Mouse (Mus musculus) embryonic facial prominence, embryonic 14.5 days (tissue): ENCODE results near the gene Cnga3. TPM values are rescaled to one million over a fixed set of nuclear protein-coding genes. Genes with fewer than 3 reads are reported as not detected.

ENCODE experiments used
- ATAC-seq: fragments of 200-750 bp; cut with Nextera tagmentation; 2 replicates; pipeline ENCODE4 v1.8.0; 2017; ENCODE audit warnings: low read depth, moderate number of reproducible peaks, moderate TSS enrichment
- DNase-seq: peaks from one replicate; pipeline ENCODE4 v3.0.0-alpha.2; 2015; ENCODE audit warnings: low spot score
- H3K27ac ChIP-seq: fragments of 300-500 bp; sonication (generic); replicated peaks from 2 replicates; pipeline ENCODE4 v1.5.1; 2014; ENCODE audit warnings: low read depth, mild to moderate bottlenecking, low read length, moderate library complexity
- H3K27me3 ChIP-seq: fragments of 300-500 bp; sonication (generic); replicated peaks from 2 replicates; pipeline ENCODE4 v1.6.1; 2014; ENCODE audit warnings: low read length; ENCODE audit not compliant: control insufficient read depth, insufficient read depth
- H3K36me3 ChIP-seq: fragments of 300-500 bp; sonication (generic); 2 replicates; pipeline ENCODE4 v1.6.1; 2014; ENCODE audit warnings: low read length, mixed read lengths; ENCODE audit not compliant: control insufficient read depth, insufficient read depth
- H3K4me1 ChIP-seq: fragments of 300-500 bp; sonication (generic); 2 replicates; pipeline ENCODE4 v1.6.1; 2014; ENCODE audit warnings: antibody characterized with exemption, low read length; ENCODE audit not compliant: control insufficient read depth, insufficient read depth
- H3K4me2 ChIP-seq: fragments of 300-500 bp; sonication (generic); 2 replicates; pipeline ENCODE4 v1.6.1; 2014; ENCODE audit warnings: low read depth, mild to moderate bottlenecking, low read length, moderate library complexity, mixed read lengths
- H3K4me3 ChIP-seq: fragments of 300-500 bp; sonication (generic); 2 replicates; pipeline ENCODE4 v1.5.1; 2014; ENCODE audit warnings: low read depth, mild to moderate bottlenecking, low read length
- H3K9ac ChIP-seq: fragments of 300-500 bp; sonication (generic); 2 replicates; pipeline ENCODE4 v1.6.1; 2014; ENCODE audit warnings: low read depth, mild to moderate bottlenecking, low read length, moderate library complexity, mixed read lengths
- H3K9me3 ChIP-seq: fragments of 300-500 bp; sonication (generic); 2 replicates; pipeline ENCODE4 v1.6.1; 2016; ENCODE audit warnings: low read length; ENCODE audit not compliant: control insufficient read depth
- WGBS: fragments of 180-500 bp; shearing (Covaris S2); extraction: QIAGEN DNeasy Blood & Tissue Kit; methylation state at CpG from one replicate; pipeline ENCODE4 v1.1.7; 2014; 5-methylcytosine and 5-hydroxymethylcytosine counted together
- polyA plus RNA-seq: library from polyadenylated mRNA; unstranded; fragments of >200 nt; fragmentation: Nextera tagmentation; extraction: Ambion mirVana; gene quantifications from 2 replicates; pipeline ENCODE4 v1.2.1, GENCODE M21; 2014

The Cnga3 gene
- polyA plus RNA-seq, 1 experiment from 2014 or later: 0.22 TPM

DNA sequence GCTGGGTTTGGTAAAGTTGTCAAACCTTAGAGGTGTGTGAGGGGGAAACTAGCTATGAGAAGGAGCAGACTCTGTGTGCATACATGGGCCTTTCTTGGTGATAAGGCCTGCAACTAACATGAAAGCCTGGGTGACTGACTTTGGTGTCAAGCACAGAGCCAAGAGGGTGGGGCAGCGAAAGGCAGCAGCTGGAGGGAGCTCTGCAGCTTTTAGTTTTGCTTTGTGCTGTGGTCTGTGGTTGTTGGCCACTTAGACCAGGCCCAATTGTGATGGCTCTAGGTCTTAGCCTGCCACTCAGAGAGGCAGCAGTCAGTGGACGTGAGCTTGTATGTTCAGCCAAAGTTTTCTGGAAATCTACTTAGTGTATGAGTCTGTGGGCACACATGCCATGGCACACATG, 93.4 kb downstream of the Cnga3 start:
- no peak overlapping the region for H3K4me3 ChIP-seq
- no peaks in the 10 kb centered on the region for H3K27me3 ChIP-seq
- DNase-seq (no peak), ATAC-seq (no peak)
- peaks cover 3% of the 10 kb centered on the region; the same call in 1 of the 2 replicates for H3K4me1 ChIP-seq
- H3K9ac ChIP-seq: no peak overlapping the region
- no peaks in the 10 kb centered on the region for H3K36me3 ChIP-seq
- H3K27ac ChIP-seq: no peak overlapping the region
- H3K4me2 ChIP-seq: no peak overlapping the region
- WGBS: 100% methylated on average over 2 of the region's 2 CpGs
- H3K9me3 ChIP-seq: peaks cover 8% of the 10 kb centered on the region

DNA sequence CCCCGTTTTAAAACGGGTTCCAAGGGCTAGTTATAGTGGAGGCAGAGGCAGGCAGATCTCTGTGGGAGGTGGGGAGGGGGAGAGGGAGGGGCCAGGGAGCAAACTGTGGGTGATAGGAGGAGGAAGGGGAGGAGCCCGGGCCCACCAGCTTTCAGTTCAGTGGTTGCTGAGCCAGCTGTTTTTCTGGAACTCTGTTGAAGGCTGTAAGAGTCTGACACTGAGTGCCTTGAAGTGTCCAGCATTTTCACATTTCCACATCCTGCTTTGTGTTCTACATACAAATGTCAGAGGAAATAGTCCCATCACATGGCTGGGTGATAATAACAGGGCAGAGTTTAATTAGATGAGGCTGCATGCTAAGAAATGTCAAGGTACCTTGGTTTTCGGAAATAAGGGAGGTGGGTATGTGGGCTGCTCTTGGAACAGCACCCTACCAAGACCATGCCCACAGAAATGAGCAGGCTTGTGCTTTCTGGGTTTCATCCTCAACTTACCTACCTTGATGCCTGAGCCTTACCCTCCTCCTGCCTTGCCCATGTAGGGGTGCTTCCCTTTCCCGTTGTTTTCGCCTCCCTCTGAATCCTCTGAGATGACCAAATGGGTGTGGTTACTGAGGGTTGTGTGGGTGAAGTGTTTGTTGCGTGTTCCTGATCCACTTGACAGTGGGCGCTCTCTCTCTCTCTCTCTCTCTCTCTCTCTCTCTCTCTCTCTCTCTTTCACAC, 93.9 kb downstream of the Cnga3 start:
- peaks cover 3% of the 10 kb centered on the region; the same call in 1 of the 2 replicates for H3K4me1 ChIP-seq
- no peak overlapping the region for H3K9ac ChIP-seq
- DNase-seq (no peak), ATAC-seq (no peak)
- no peak overlapping the region for H3K4me2 ChIP-seq
- H3K36me3 ChIP-seq: no peaks in the 10 kb centered on the region
- no peak overlapping the region for H3K4me3 ChIP-seq
- no peaks in the 10 kb centered on the region for H3K27me3 ChIP-seq
- peaks cover 8% of the 10 kb centered on the region for H3K9me3 ChIP-seq
- no peak overlapping the region for H3K27ac ChIP-seq
- WGBS: 87% methylated on average over 8 of the region's 8 CpGs

DNA sequence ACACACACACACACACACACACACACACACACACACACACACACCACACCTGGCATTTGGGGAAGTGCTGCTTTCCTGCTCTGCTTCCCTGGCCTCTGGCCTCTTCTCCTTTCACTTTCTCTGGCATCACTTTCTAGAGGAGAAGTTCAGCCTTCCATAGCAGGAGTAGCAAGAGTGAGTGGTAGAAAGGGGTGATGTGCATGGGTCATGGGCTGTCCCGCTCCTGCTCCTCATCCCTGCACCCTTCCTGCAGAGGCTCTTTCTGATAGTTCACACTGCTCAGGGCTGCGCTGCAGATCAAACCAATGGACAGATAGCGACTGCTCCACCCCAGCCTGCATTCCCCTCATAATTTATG, 94.5 kb downstream of the Cnga3 start:
- Histone ChIP-seq H3K4me2 (no peak overlapping the region), H3K27ac (no peak overlapping the region), H3K4me3 (no peak overlapping the region), H3K9me3 (peaks cover 8% of the 10 kb centered on the region), H3K9ac (no peak overlapping the region), H3K27me3 (no peaks in the 10 kb centered on the region), H3K4me1 (peaks cover 3% of the 10 kb centered on the region; the same call in 1 of the 2 replicates), H3K36me3 (no peaks in the 10 kb centered on the region)
- no peak for DNase-seq
- 84% methylated on average over 3 of the region's 3 CpGs for whole genome bisulfite sequencing
- no peak for ATAC-seq

DNA sequence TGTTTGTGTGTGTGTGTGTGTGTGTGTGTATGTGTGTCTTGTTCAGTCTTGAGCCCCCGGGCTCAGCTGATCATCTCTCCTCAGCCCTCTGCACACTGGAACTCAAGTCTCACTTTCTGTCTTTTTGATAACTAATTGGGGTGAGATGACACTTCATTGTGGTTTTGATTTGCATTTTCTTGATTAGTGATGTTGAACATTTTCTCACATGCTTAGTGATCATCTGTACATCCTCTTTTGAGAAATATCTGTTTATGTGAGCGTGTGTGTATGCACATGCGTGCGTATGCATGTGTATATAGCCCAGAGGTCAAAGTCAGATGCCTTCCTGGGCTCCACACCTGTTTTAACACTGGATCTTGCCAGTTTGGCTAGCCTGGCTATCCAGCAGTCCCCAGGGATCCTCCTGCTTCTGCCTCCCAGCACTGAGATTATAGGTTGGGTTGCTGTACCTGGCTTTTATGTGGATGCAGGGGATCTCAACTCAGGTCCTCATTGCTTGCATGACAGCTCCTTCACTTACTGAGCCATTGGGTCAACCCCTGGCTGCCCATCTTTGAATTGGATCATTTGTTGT, 95.8 kb downstream of the Cnga3 start:
- Histone ChIP-seq H3K9ac (no peak overlapping the region), H3K4me2 (no peak overlapping the region), H3K4me3 (no peak overlapping the region), H3K4me1 (peaks cover 3% of the 10 kb centered on the region; the same call in 1 of the 2 replicates), H3K36me3 (no peaks in the 10 kb centered on the region), H3K27me3 (no peaks in the 10 kb centered on the region), H3K27ac (no peak overlapping the region), H3K9me3 (peaks cover 8% of the 10 kb centered on the region)
- DNase-seq: no peak
- no peak for ATAC-seq
- 98% methylated on average over 4 of the region's 4 CpGs for WGBS

Other genes starting within 250 kb of the Cnga3 start
- 2.0 and 2.3 TPM in 2 replicates for gene Vwa3b, start 187.8 kb upstream of the Cnga3 start, polyA plus RNA-seq
- gene Inpp4a, start 85.4 kb downstream of the Cnga3 start, polyA plus RNA-seq: 16.9 and 17.7 TPM in 2 replicates
- 49.0 and 54.3 TPM in 2 replicates for gene Coa5, start 215.7 kb downstream of the Cnga3 start, polyA plus RNA-seq
- gene Unc50, start 215.7 kb downstream of the Cnga3 start, polyA plus RNA-seq: 142 and 152 TPM in 2 replicates